Comparison of ENCODE assay signal across 9 mouse cellular contexts in genomic region chr8:70840590-70840989, GRCm38 (mm10). TPM values are rescaled to one million over a fixed set of nuclear protein-coding genes. Genes with fewer than 3 reads are reported as not detected.
DNase-seq lines count a peak whose midpoint lies in the region; ATAC-seq and TF ChIP-seq lines count a peak whose summit lies in the region.
"Had no signal": no experiment of that assay in that cellular context is flagged by ENCODE, and none has a peak within 500 bp of the region (broad histone marks: within the 10 kb centered on the region; RNA-seq: fewer than 3 reads in every experiment).

No protein-coding gene starts in this region.

- no peak overlapping the region for H3K4me3 ChIP-seq in heart, postnatal 0 days (ENCODE audit: low read depth, low read length)
- H3K4me3 ChIP-seq in embryonic facial prominence, embryonic 10.5 days = no peak overlapping the region
- H3K4me3 ChIP-seq in macrophage (ENCODE audit: inconsistent target) = no peak overlapping the region

- no peak for ATAC-seq in heart, postnatal 0 days (ENCODE audit: insufficient read depth, low read depth)

- no peak for DNase-seq in heart, postnatal 0 days (ENCODE audit: low spot score)
- no peak for DNase-seq in heart, postnatal 4 days
- DNase-seq in embryonic facial prominence, embryonic 10.5 days (ENCODE audit: low spot score) = no peak
- peak; percentile 87 for DNase-seq in kidney, adult 9 months
- no peak for DNase-seq in right cerebral cortex, postnatal 25 days
- DNase-seq in spleen, adult 12 weeks (ENCODE audit: low spot score) = no peak
- DNase-seq in urinary bladder, postnatal 25 days (ENCODE audit: low spot score) = no peak

- H3K36me3 ChIP-seq in heart, postnatal 0 days (replicated peaks; ENCODE audit: control insufficient read depth, insufficient read depth, low read length) = peaks cover 12% of the 10 kb centered on the region; the same call in 1 of the 2 replicates
- peaks cover 13% of the 10 kb centered on the region for H3K36me3 ChIP-seq in embryonic facial prominence, embryonic 10.5 days (replicated peaks)
- peaks cover 11% of the 10 kb centered on the region; the same call in 1 of the 2 replicates for H3K36me3 ChIP-seq in macrophage (ENCODE audit: inconsistent target)

- H3K79me2 ChIP-seq in macrophage (ENCODE audit: inconsistent target) = peaks cover 12% of the 10 kb centered on the region

- no peak for TF ChIP-seq EP300 in heart, postnatal 0 days (IDR thresholded peaks at IDR 0.05; ENCODE audit: low read depth)

- H3K4me1 ChIP-seq in heart, postnatal 0 days (ENCODE audit: control insufficient read depth, insufficient read depth) = peaks cover 5% of the 10 kb centered on the region
- H3K4me1 ChIP-seq in embryonic facial prominence, embryonic 10.5 days = peaks cover 44% of the 10 kb centered on the region

- no peak for TF ChIP-seq CTCF in heart, postnatal 0 days (IDR thresholded peaks at IDR 0.05; ENCODE audit: low read depth)

- no peaks in the 10 kb centered on the region for H3K27me3 ChIP-seq in heart, postnatal 0 days (ENCODE audit: control insufficient read depth, insufficient read depth, low read length)
- H3K27me3 ChIP-seq in embryonic facial prominence, embryonic 10.5 days (replicated peaks; ENCODE audit: low read depth, poor library complexity, severe bottlenecking) = 0 out of 2 replicates have a peak, but pooled peaks cover 13% of the 10 kb centered on the region
- H3K27me3 ChIP-seq: limb, embryonic 15.5 days had no signal

- WGBS in heart, postnatal 0 days = 51% methylated on average over 10 of the region's 10 CpGs
- 55% methylated on average over 10 of the region's 10 CpGs for WGBS in embryonic facial prominence, embryonic 10.5 days
- WGBS in macrophage (ENCODE audit: missing documents) = 91% methylated on average over 9 of the region's 10 CpGs

- no peaks in the 10 kb centered on the region for H3K9me3 ChIP-seq in heart, postnatal 0 days (replicated peaks; ENCODE audit: control insufficient read depth, low read length)
- H3K9me3 ChIP-seq in embryonic facial prominence, embryonic 10.5 days = no peaks in the 10 kb centered on the region
- H3K9me3 ChIP-seq: limb, embryonic 15.5 days had no signal

- H3K4me2 ChIP-seq in heart, postnatal 0 days (ENCODE audit: low read depth, low read length) = no peak overlapping the region

- no peak overlapping the region for H3K9ac ChIP-seq in heart, postnatal 0 days (replicated peaks; ENCODE audit: low read depth, low read length)
- H3K9ac ChIP-seq: limb, embryonic 15.5 days had no signal

- H3K27ac ChIP-seq in heart, postnatal 0 days (ENCODE audit: low read depth) = peak overlapping the region; percentile 81; the same call in 1 of the 2 replicates
- H3K27ac ChIP-seq in embryonic facial prominence, embryonic 10.5 days (replicated peaks) = peak overlapping the region; percentile 52
- H3K27ac ChIP-seq in macrophage = peak overlapping the region; percentile 82

RNA-seq across cellular contexts. Expression of gene Arrdc2, which starts 1.1 kb away (rescaled TPM):
- total RNA-seq in heart, postnatal 0 days (2014; rRNA removed; ENCODE audit: low replicate concordance) = 4.5 and 38.1 TPM in 2 replicates
- polyA plus RNA-seq in heart, postnatal 0 days (2015; fragmentation: Nextera tagmentation; extraction: Ambion mirVana) = 3.0 and 3.6 TPM in 2 replicates
- total RNA-seq in heart, postnatal 4 days (2021) = 1 to 10 TPM; 5.1 to 7.5 TPM
- polyA plus RNA-seq in embryonic facial prominence, embryonic 10.5 days (2016; fragmentation: Nextera tagmentation; extraction: Ambion mirVana) = 5.1 and 5.8 TPM in 2 replicates
- total RNA-seq in macrophage (2018; cell fraction: chromatin; rRNA removed) = 100 to 1,000 TPM in 2 of 26 experiments, 10 to 100 TPM in 24; 15.4 to 123 (median 72.6) TPM
- total RNA-seq in macrophage (2018; cell fraction: cytosol; rRNA removed) = 10 to 100 TPM in 15 of 26 experiments, 1 to 10 TPM in 11; 2.6 to 19.5 (median 12.0) TPM
- total RNA-seq in macrophage (2018; cell fraction: nucleus; rRNA removed) = 10 to 100 TPM; 10.7 to 98.5 (median 44.3) TPM
- 8.1 to 21.9 TPM (median 12.1 TPM) in 3 replicates for polyA plus RNA-seq in macrophage (2018)

RNA-seq across cellular contexts. Expression of gene Kcnn1, which starts 22.5 kb away (rescaled TPM):
- total RNA-seq in heart, postnatal 0 days (2014; rRNA removed; ENCODE audit: low replicate concordance) = 7.5 and 25.2 TPM in 2 replicates
- 3.4 TPM in 2 replicates for polyA plus RNA-seq in heart, postnatal 0 days (2015; fragmentation: Nextera tagmentation; extraction: Ambion mirVana)
- total RNA-seq in heart, postnatal 4 days (2021) = 1 to 10 TPM; 2.5 to 3.0 TPM
- polyA plus RNA-seq in embryonic facial prominence, embryonic 10.5 days (2016; fragmentation: Nextera tagmentation; extraction: Ambion mirVana) = 4.7 and 5.1 TPM in 2 replicates
- total RNA-seq in macrophage (2018; cell fraction: chromatin; rRNA removed) = 1 to 10 TPM in 15 of 26 experiments, under 1 TPM in 8, not detected in 3; 0.22 to 3.5 (median 1.3) TPM
- total RNA-seq in macrophage (2018; cell fraction: cytosol; rRNA removed) = 1 to 10 TPM; 1.0 to 3.8 (median 2.1) TPM
- 1 to 10 TPM in 16 of 26 experiments, under 1 TPM in 10; 0.21 to 2.7 (median 1.2) TPM for total RNA-seq in macrophage (2018; cell fraction: nucleus; rRNA removed)
- 1.2 to 1.7 TPM (median 1.6 TPM) in 3 replicates for polyA plus RNA-seq in macrophage (2018)

RNA-seq across cellular contexts. Expression of gene Il12rb1, which starts 32.3 kb away (rescaled TPM):
- 0.08 TPM in 1 of 2 replicates, not detected in the other for total RNA-seq in heart, postnatal 0 days (2014; rRNA removed; ENCODE audit: low replicate concordance)
- polyA plus RNA-seq in heart, postnatal 0 days (2015; fragmentation: Nextera tagmentation; extraction: Ambion mirVana) = not detected in 2 replicates
- under 1 TPM in 1 of 2 experiments, not detected in 1; 0.12 TPM for total RNA-seq in heart, postnatal 4 days (2021)
- polyA plus RNA-seq in embryonic facial prominence, embryonic 10.5 days (2016; fragmentation: Nextera tagmentation; extraction: Ambion mirVana) = not detected in 2 replicates
- 100 to 1,000 TPM in 1 of 26 experiments, 10 to 100 TPM in 10, 1 to 10 TPM in 12, under 1 TPM in 3; 0.47 to 109 (median 5.8) TPM for total RNA-seq in macrophage (2018; cell fraction: chromatin; rRNA removed)
- total RNA-seq in macrophage (2018; cell fraction: cytosol; rRNA removed) = 10 to 100 TPM in 13 of 26 experiments, 1 to 10 TPM in 13; 1.1 to 78.6 (median 14.7) TPM
- total RNA-seq in macrophage (2018; cell fraction: nucleus; rRNA removed) = 100 to 1,000 TPM in 9 of 26 experiments, 10 to 100 TPM in 6, 1 to 10 TPM in 11; 3.4 to 198 (median 28.8) TPM
- 1.4 to 7.6 TPM (median 1.6 TPM) in 3 replicates for polyA plus RNA-seq in macrophage (2018)

RNA-seq across cellular contexts. Expression of gene Ccdc124, which starts 33.1 kb away (rescaled TPM):
- total RNA-seq in heart, postnatal 0 days (2014; rRNA removed; ENCODE audit: low replicate concordance) = 12.6 and 32.0 TPM in 2 replicates
- polyA plus RNA-seq in heart, postnatal 0 days (2015; fragmentation: Nextera tagmentation; extraction: Ambion mirVana) = 77.9 and 79.5 TPM in 2 replicates
- 10 to 100 TPM; 42.6 to 46.2 TPM for total RNA-seq in heart, postnatal 4 days (2021)
- polyA plus RNA-seq in embryonic facial prominence, embryonic 10.5 days (2016; fragmentation: Nextera tagmentation; extraction: Ambion mirVana) = 173 and 179 TPM in 2 replicates
- 10 to 100 TPM; 13.2 to 34.3 (median 24.5) TPM for total RNA-seq in macrophage (2018; cell fraction: chromatin; rRNA removed)
- total RNA-seq in macrophage (2018; cell fraction: cytosol; rRNA removed) = 10 to 100 TPM; 30.4 to 56.5 (median 42.0) TPM
- total RNA-seq in macrophage (2018; cell fraction: nucleus; rRNA removed) = 10 to 100 TPM; 18.9 to 41.0 (median 29.8) TPM
- 47.6 to 62.3 TPM (median 58.2 TPM) in 3 replicates for polyA plus RNA-seq in macrophage (2018)

RNA-seq across cellular contexts. Expression of gene Mast3, which starts 35.7 kb away (rescaled TPM):
- total RNA-seq in heart, postnatal 0 days (2014; rRNA removed; ENCODE audit: low replicate concordance) = 3.0 and 5.6 TPM in 2 replicates
- 2.3 and 3.2 TPM in 2 replicates for polyA plus RNA-seq in heart, postnatal 0 days (2015; fragmentation: Nextera tagmentation; extraction: Ambion mirVana)
- total RNA-seq in heart, postnatal 4 days (2021) = 1 to 10 TPM; 8.4 to 8.9 TPM
- 12.4 and 13.9 TPM in 2 replicates for polyA plus RNA-seq in embryonic facial prominence, embryonic 10.5 days (2016; fragmentation: Nextera tagmentation; extraction: Ambion mirVana)
- total RNA-seq in macrophage (2018; cell fraction: chromatin; rRNA removed) = 100 to 1,000 TPM in 18 of 26 experiments, 10 to 100 TPM in 8; 21.9 to 301 (median 190) TPM
- 10 to 100 TPM; 19.1 to 88.9 (median 67.2) TPM for total RNA-seq in macrophage (2018; cell fraction: cytosol; rRNA removed)
- total RNA-seq in macrophage (2018; cell fraction: nucleus; rRNA removed) = 100 to 1,000 TPM in 16 of 26 experiments, 10 to 100 TPM in 10; 21.5 to 225 (median 122) TPM
- polyA plus RNA-seq in macrophage (2018) = 40.6 to 60.5 TPM (median 46.5 TPM) in 3 replicates
